Mouse (Mus musculus): Measurements from ENCODE around the gene Adar. TPM values are rescaled to one million over a fixed set of nuclear protein-coding genes. Genes with fewer than 3 reads are reported as not detected.

The Adar gene
- total and polyA plus RNA-seq, 2 experiments from 2014 or later = 22.9 to 77.1 TPM

DNA sequence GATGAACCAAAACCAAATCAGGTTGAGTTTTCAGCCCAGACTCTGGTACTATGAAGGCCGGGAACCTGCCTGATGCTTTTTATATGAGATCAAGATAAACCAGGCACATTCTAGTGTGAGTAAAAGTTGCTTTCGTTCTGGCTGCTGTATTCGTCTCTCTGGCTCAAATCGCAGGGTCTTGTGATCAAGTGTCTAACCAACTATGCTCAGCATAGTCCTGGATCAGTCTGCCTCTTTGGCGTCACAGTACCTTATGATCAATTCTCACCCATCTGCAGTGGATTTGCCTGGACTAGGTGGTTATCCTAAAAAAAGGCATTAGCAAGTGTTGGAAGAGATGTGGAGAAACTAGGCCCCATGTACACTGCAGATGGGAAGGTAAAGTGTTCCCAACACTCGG lies 10.8 kb upstream of the Adar start:
- Histone ChIP-seq H3K4me2 (ENCODE audit: low read depth, low read length, poor library complexity, severe bottlenecking) (no peak overlapping the region), H3K9me3 (ENCODE audit: low read length) (no peaks in the 10 kb centered on the region), H3K27me3 (ENCODE audit: insufficient read depth, low read length) (no peaks in the 10 kb centered on the region), H3K36me3 (ENCODE audit: insufficient read depth, low read length) (no peaks in the 10 kb centered on the region), H3K9ac (replicated peaks; ENCODE audit: low read length, poor library complexity, severe bottlenecking) (no peak overlapping the region), H3K4me3 (ENCODE audit: low read depth, low read length) (no peak overlapping the region), H3K4me1 (ENCODE audit: insufficient read depth, low read length) (no peaks in the 10 kb centered on the region), H3K27ac (ENCODE audit: low read depth, low read length) (no peak overlapping the region)
- 76% methylated on average over 6 of the region's 6 CpGs for WGBS
- ATAC-seq (ENCODE audit: low FRiP score) (no peak), DNase-seq (ENCODE audit: low spot score) (no peak)
- no peak for TF ChIP-seq CTCF (IDR thresholded peaks at IDR 0.05)

- Histone ChIP-seq H3K27ac (ENCODE audit: low read depth, low read length) (peak overlapping the region; percentile 94), H3K27me3 (ENCODE audit: insufficient read depth, low read length) (no peaks in the 10 kb centered on the region), H3K4me2 (ENCODE audit: low read depth, low read length, poor library complexity, severe bottlenecking) (peak overlapping the region; percentile 81), H3K36me3 (ENCODE audit: insufficient read depth, low read length) (no peaks in the 10 kb centered on the region), H3K4me1 (ENCODE audit: insufficient read depth, low read length) (no peaks in the 10 kb centered on the region), H3K9ac (replicated peaks; ENCODE audit: low read length, poor library complexity, severe bottlenecking) (peak overlapping the region; percentile 96), H3K9me3 (ENCODE audit: low read length) (no peaks in the 10 kb centered on the region), H3K4me3 (ENCODE audit: low read depth, low read length) (peak overlapping the region; percentile 97)
- WGBS = 2% methylated on average over 51 of the region's 59 CpGs
- no peak for TF ChIP-seq CTCF (IDR thresholded peaks at IDR 0.05)
- DNase-seq (ENCODE audit: low spot score) (peak; percentile 54), ATAC-seq (ENCODE audit: low FRiP score) (peak; percentile 71)
These were observed 565 bp downstream of the Adar start for GRCm38 (mm10) chr3:89715207-89715966.

GRCm38 (mm10) chr3:89715967-89716256 lies 1.1 kb downstream of the Adar start:
- 39% methylated on average over 6 of the region's 6 CpGs for WGBS
- peak overlapping the region; percentile 97 for H3K4me3 ChIP-seq (ENCODE audit: low read depth, low read length)
- no peaks in the 10 kb centered on the region for H3K27me3 ChIP-seq (ENCODE audit: insufficient read depth, low read length)
- ATAC-seq (ENCODE audit: low FRiP score) = no peak
- peak overlapping the region; percentile 81 for H3K4me2 ChIP-seq (ENCODE audit: low read depth, low read length, poor library complexity, severe bottlenecking)
- H3K9me3 ChIP-seq (ENCODE audit: low read length) = no peaks in the 10 kb centered on the region
- peak overlapping the region; percentile 96 for H3K9ac ChIP-seq (replicated peaks; ENCODE audit: low read length, poor library complexity, severe bottlenecking)
- no peak for DNase-seq (ENCODE audit: low spot score)
- H3K36me3 ChIP-seq (ENCODE audit: insufficient read depth, low read length) = no peaks in the 10 kb centered on the region
- no peaks in the 10 kb centered on the region for H3K4me1 ChIP-seq (ENCODE audit: insufficient read depth, low read length)
- H3K27ac ChIP-seq (ENCODE audit: low read depth, low read length) = peak overlapping the region; percentile 94
- no peak for TF ChIP-seq CTCF (IDR thresholded peaks at IDR 0.05)

DNA sequence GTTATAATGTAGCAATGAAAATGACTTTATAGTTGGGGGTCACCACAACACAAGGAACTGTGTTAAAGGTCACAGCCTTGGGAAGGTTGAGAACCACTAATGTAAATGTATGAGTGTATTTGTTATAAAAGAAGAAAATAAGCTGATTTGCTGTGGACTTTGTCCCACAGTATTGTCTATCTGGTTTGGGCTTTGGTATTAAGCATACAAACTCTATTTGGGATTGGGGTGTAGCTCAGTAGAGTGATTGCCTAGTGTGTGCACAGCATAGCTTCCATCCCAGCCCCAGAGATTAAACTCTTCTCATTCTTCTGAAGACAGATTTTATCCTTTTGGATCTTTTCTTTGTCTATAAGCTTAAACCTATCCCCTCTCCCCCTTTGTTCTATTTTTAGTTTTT lies 7.2 kb downstream of the Adar start:
- Histone ChIP-seq H3K36me3 (ENCODE audit: insufficient read depth, low read length) (no peaks in the 10 kb centered on the region), H3K9ac (replicated peaks; ENCODE audit: low read length, poor library complexity, severe bottlenecking) (no peak overlapping the region), H3K4me2 (ENCODE audit: low read depth, low read length, poor library complexity, severe bottlenecking) (no peak overlapping the region), H3K4me1 (ENCODE audit: insufficient read depth, low read length) (no peaks in the 10 kb centered on the region), H3K4me3 (ENCODE audit: low read depth, low read length) (no peak overlapping the region), H3K9me3 (ENCODE audit: low read length) (no peaks in the 10 kb centered on the region), H3K27me3 (ENCODE audit: insufficient read depth, low read length) (no peaks in the 10 kb centered on the region), H3K27ac (ENCODE audit: low read depth, low read length) (no peak overlapping the region)
- no peak for TF ChIP-seq CTCF (IDR thresholded peaks at IDR 0.05)
- ATAC-seq (ENCODE audit: low FRiP score) (no peak), DNase-seq (ENCODE audit: low spot score) (no peak)

- no peak for ATAC-seq (ENCODE audit: low FRiP score)
These were observed 8.7 kb downstream of the Adar start for GRCm38 (mm10) chr3:89723400-89724084.

GRCm38 (mm10) chr3:89727028-89727427 lies 12.2 kb downstream of the Adar start:
- no peaks in the 10 kb centered on the region for H3K9me3 ChIP-seq (ENCODE audit: low read length)
- H3K4me3 ChIP-seq (ENCODE audit: low read depth, low read length) = no peak overlapping the region
- peak; percentile 77 for TF ChIP-seq CTCF (IDR thresholded peaks at IDR 0.05)
- H3K27me3 ChIP-seq (ENCODE audit: insufficient read depth, low read length) = no peaks in the 10 kb centered on the region
- H3K27ac ChIP-seq (ENCODE audit: low read depth, low read length) = no peak overlapping the region
- WGBS = 14% methylated on average over 4 of the region's 4 CpGs
- H3K36me3 ChIP-seq (ENCODE audit: insufficient read depth, low read length) = no peaks in the 10 kb centered on the region
- no peak overlapping the region for H3K9ac ChIP-seq (replicated peaks; ENCODE audit: low read length, poor library complexity, severe bottlenecking)
- DNase-seq (ENCODE audit: low spot score) (peak; percentile 59), ATAC-seq (ENCODE audit: low FRiP score) (peak; percentile 58; the same call in 1 of the 2 replicates)
- H3K4me2 ChIP-seq (ENCODE audit: low read depth, low read length, poor library complexity, severe bottlenecking) = no peak overlapping the region
- H3K4me1 ChIP-seq (ENCODE audit: insufficient read depth, low read length) = no peaks in the 10 kb centered on the region

More at GRCm38 (mm10) chr3:89723400-89724084, 8.7 kb downstream of the Adar start:
- 57% methylated on average over 7 of the region's 7 CpGs for WGBS
- Histone ChIP-seq H3K4me1 (ENCODE audit: insufficient read depth, low read length) (no peaks in the 10 kb centered on the region), H3K4me2 (ENCODE audit: low read depth, low read length, poor library complexity, severe bottlenecking) (no peak overlapping the region), H3K27me3 (ENCODE audit: insufficient read depth, low read length) (no peaks in the 10 kb centered on the region), H3K36me3 (ENCODE audit: insufficient read depth, low read length) (no peaks in the 10 kb centered on the region), H3K4me3 (ENCODE audit: low read depth, low read length) (no peak overlapping the region), H3K9me3 (ENCODE audit: low read length) (no peaks in the 10 kb centered on the region), H3K9ac (replicated peaks; ENCODE audit: low read length, poor library complexity, severe bottlenecking) (no peak overlapping the region), H3K27ac (ENCODE audit: low read depth, low read length) (no peak overlapping the region)
- peak; percentile 44 for DNase-seq (ENCODE audit: low spot score)
- TF ChIP-seq CTCF (IDR thresholded peaks at IDR 0.05) = no peak

Data from midbrain, postnatal 0 days (tissue).